ENCODE assay signal across 11 mouse cellular contexts in genomic region chr1:71886233-71886632, GRCm38 (mm10).
"Had no signal": no experiment of that assay in that cellular context is flagged by ENCODE, and none has a peak within 500 bp of the region (broad histone marks: within the 10 kb centered on the region; RNA-seq: fewer than 3 reads in every experiment).

No protein-coding gene starts in this region.

- H3K9me3 ChIP-seq: limb, embryonic 15.5 days; neural tube, embryonic 13.5 days had no signal

- H3K4me2 ChIP-seq: limb, embryonic 15.5 days; midbrain, embryonic 11.5 days; neural tube, embryonic 13.5 days had no signal

- H3K27ac ChIP-seq: layer of hippocampus, adult 2 months; limb, embryonic 15.5 days; neural tube, embryonic 13.5 days; stomach, postnatal 0 days had no signal

- H3K9ac ChIP-seq: limb, embryonic 15.5 days; neural tube, embryonic 13.5 days had no signal

- DNase-seq: left cerebral cortex, postnatal 4 days; lung, adult 2 months; lung, postnatal 36 days; thymus, postnatal 4 days had no signal

- H3K4me1 ChIP-seq: limb, embryonic 15.5 days had no signal

- H3K36me3 ChIP-seq: limb, embryonic 15.5 days; neural tube, embryonic 13.5 days had no signal

- H3K4me3 ChIP-seq: layer of hippocampus, adult 2 months; limb, embryonic 15.5 days; neural tube, embryonic 13.5 days had no signal

- ATAC-seq: lung, postnatal 0 days; midbrain, embryonic 16.5 days had no signal

- H3K27me3 ChIP-seq: limb, embryonic 15.5 days; neural tube, embryonic 13.5 days had no signal
